Mouse (Mus musculus) ES-E14 (cell line): ENCODE measurements around the gene Ifih1. TPM values are rescaled to one million over a fixed set of nuclear protein-coding genes. Genes with fewer than 3 reads are reported as not detected.

Experiments used
- DNase-seq: peaks from one replicate; pipeline ENCODE4 v3.0.0-alpha.2; 2013; ENCODE audit warnings: low read depth, low spot score
- H3K27ac ChIP-seq: 2 replicates; pipeline ENCODE4 v1.5.1; 2012; ENCODE audit warnings: low read depth, mild to moderate bottlenecking, low read length, moderate library complexity, mixed read lengths; ENCODE audit not compliant: poor library complexity, insufficient read depth, severe bottlenecking
- H3K36me3 ChIP-seq: 2 replicates; pipeline ENCODE4 v1.6.1; 2012; ENCODE audit warnings: mild to moderate bottlenecking, low read length, moderate library complexity, mixed read lengths; ENCODE audit not compliant: control insufficient read depth, poor library complexity, insufficient read depth, severe bottlenecking
- H3K4me1 ChIP-seq, 2 experiments: fragments of 150-350 bp in 1 of 2; sonication (generic) in 1 of 2; 2 replicates each; pipeline ENCODE4 v1.6.1; 2012; ENCODE audit warnings: low read length in 2 of 2, mild to moderate bottlenecking in 1 of 2, mixed read lengths in 1 of 2; ENCODE audit not compliant: control insufficient read depth in 2 of 2, insufficient read depth in 2 of 2, poor library complexity in 1 of 2
- H3K4me3 ChIP-seq, 2 experiments: fragments of 150-350 bp in 1 of 2; sonication (generic) in 1 of 2; 2 replicates each; pipeline ENCODE4 v1.5.1; 2012; ENCODE audit warnings: low read length in 2 of 2, low read depth in 1 of 2, mild to moderate bottlenecking in 1 of 2, mixed read lengths in 1 of 2; ENCODE audit not compliant: insufficient read depth in 1 of 2, poor library complexity in 1 of 2, severe bottlenecking in 1 of 2
- H3K9ac ChIP-seq: 2 replicates; pipeline ENCODE4 v1.6.1; 2012; ENCODE audit warnings: low read depth, mild to moderate bottlenecking, low read length, mixed read lengths; ENCODE audit not compliant: poor library complexity, insufficient read depth, severe bottlenecking
- H3K9me3 ChIP-seq: fragments of 150-350 bp; sonication (generic); 2 replicates; pipeline ENCODE4 v1.6.1; 2012; ENCODE audit warnings: low read depth, mild to moderate bottlenecking, low read length; ENCODE audit not compliant: control insufficient read depth, insufficient read depth
- CHD2 ChIP-seq: IDR thresholded peaks from 2 replicates; pipeline ENCODE4 v1.6.1; 2014; ENCODE audit warnings: mild to moderate bottlenecking, low read depth, low read length, inconsistent platforms
- HCFC1 ChIP-seq: IDR thresholded peaks from 2 replicates; pipeline ENCODE4 v1.6.1; 2012; ENCODE audit warnings: low read length, inconsistent platforms, borderline replicate concordance; ENCODE audit not compliant: insufficient read depth
- MAFK ChIP-seq: IDR thresholded peaks from 2 replicates; pipeline ENCODE4 v1.6.1; 2014; ENCODE audit warnings: mild to moderate bottlenecking, low read depth, low read length, inconsistent platforms; ENCODE audit not compliant: insufficient read depth
- ZC3H11A ChIP-seq: IDR thresholded peaks from 2 replicates; pipeline ENCODE4 v1.6.1; 2012; ENCODE audit warnings: low read depth, mild to moderate bottlenecking, inconsistent platforms, low read length, borderline replicate concordance
- ZNF384 ChIP-seq: IDR thresholded peaks from 2 replicates; pipeline ENCODE4 v1.6.1; 2012; ENCODE audit warnings: low read depth, low read length, inconsistent platforms
- in situ Hi-C, 2 experiments: fragments of 600-800 bp; cut with MboI; formaldehyde crosslinking; loops; one replicate each; pipeline ENCODE4 v1.15.1; 2025; ENCODE audit warnings: low sequenced_read_pairs in 2 of 2, inconsistent platforms in 1 of 2; ENCODE audit not compliant: unreplicated experiment in 2 of 2
- total RNA-seq: library from RNA; depleted of rRNA; stranded (reverse); fragments of 300-350 nt; gene quantifications from 2 replicates; pipeline ENCODE4 v1.2.3, GENCODE M21; 2012; rRNA removed

Ifih1 gene
- total RNA-seq, 1 experiment: 0.13 TPM

- TF ChIP-seq MAFK (no peak), HCFC1 (no peak)
- in situ Hi-C loops: no loop called here
- H3K36me3 ChIP-seq: no peaks in the 10 kb centered on the region
- H3K27ac ChIP-seq: no peak overlapping the region
- H3K4me1 ChIP-seq: no peaks in the 10 kb centered on the region
- no peaks in the 10 kb centered on the region for H3K9me3 ChIP-seq
- no peak overlapping the region for H3K9ac ChIP-seq
- H3K4me3 ChIP-seq: no peak overlapping the region
- DNase-seq: no peak
Observed at GRCm38 (mm10) chr2:62549131-62549530, 96.9 kb downstream of the Ifih1 start.

- DNase-seq: no peak
- Histone ChIP-seq H3K4me3 (no peak overlapping the region), H3K4me1 (no peaks in the 10 kb centered on the region), H3K27ac (no peak overlapping the region), H3K9me3 (no peaks in the 10 kb centered on the region), H3K9ac (no peak overlapping the region), H3K36me3 (no peaks in the 10 kb centered on the region)
- TF ChIP-seq MAFK: no peak
- no peak for TF ChIP-seq ZC3H11A
- no peak for TF ChIP-seq HCFC1
- no peak for TF ChIP-seq ZNF384
- no peak for TF ChIP-seq CHD2
- in situ Hi-C loops: no loop called here
Observed at GRCm38 (mm10) chr2:62548104-62548503, 98.0 kb downstream of the Ifih1 start.

Other genes with a start within 250 kb of the Ifih1 start
- 24.7 and 26.1 TPM in 2 replicates for gene Dpp4, start 234.0 kb downstream of the Ifih1 start, total RNA-seq
- gene Gcg, start 162.6 kb downstream of the Ifih1 start, total RNA-seq: not detected in 2 replicates
- not detected in 2 replicates for gene Fap, start 72.2 kb downstream of the Ifih1 start, total RNA-seq
- gene Gca, start 18.0 kb upstream of the Ifih1 start, total RNA-seq: 11.5 and 11.8 TPM in 2 replicates